Mouse (Mus musculus) forebrain, embryonic 14.5 days (tissue): ENCODE data around the gene Ptch2. TPM values are rescaled to one million over a fixed set of nuclear protein-coding genes. Genes with fewer than 3 reads are reported as not detected.

Source experiments
- ATAC-seq: fragments of 200-750 bp; cut with Nextera tagmentation; 2 replicates; pipeline ENCODE4 v1.8.0; 2017; ENCODE audit warnings: mild to moderate bottlenecking, moderate library complexity
- DNase-seq: peaks from one replicate; pipeline ENCODE4 v3.0.0-alpha.2; 2015; ENCODE audit warnings: low spot score
- H3K27ac ChIP-seq: fragments of 300-500 bp; sonication (generic); 2 replicates; pipeline ENCODE4 v1.5.1; 2014; ENCODE audit warnings: low read depth, mild to moderate bottlenecking, control low read depth, low read length, moderate library complexity
- H3K27me3 ChIP-seq: fragments of 300-500 bp; sonication (generic); replicated peaks from 2 replicates; pipeline ENCODE4 v1.6.1; 2014; ENCODE audit warnings: low read length, control low read depth, mixed read lengths; ENCODE audit not compliant: control insufficient read depth, insufficient read depth
- H3K36me3 ChIP-seq: fragments of 300-500 bp; sonication (generic); 2 replicates; pipeline ENCODE4 v1.6.1; 2014; ENCODE audit warnings: low read length, control low read depth; ENCODE audit not compliant: control insufficient read depth, insufficient read depth
- H3K4me1 ChIP-seq: fragments of 300-500 bp; sonication (generic); 2 replicates; pipeline ENCODE4 v1.6.1; 2014; ENCODE audit warnings: antibody characterized with exemption, low read length, control low read depth; ENCODE audit not compliant: control insufficient read depth, insufficient read depth
- H3K4me2 ChIP-seq: fragments of 300-500 bp; sonication (generic); 2 replicates; pipeline ENCODE4 v1.6.1; 2014; ENCODE audit warnings: mild to moderate bottlenecking, control low read depth, low read length
- H3K4me3 ChIP-seq: fragments of 300-500 bp; sonication (generic); 2 replicates; pipeline ENCODE4 v1.5.1; 2014; ENCODE audit warnings: low read depth, low read length, control low read depth
- H3K9ac ChIP-seq: fragments of 300-500 bp; sonication (generic); 2 replicates; pipeline ENCODE4 v1.6.1; 2014; ENCODE audit warnings: mild to moderate bottlenecking, low read length, control low read depth, moderate library complexity
- H3K9me3 ChIP-seq: fragments of 300-500 bp; sonication (generic); replicated peaks from 2 replicates; pipeline ENCODE4 v1.6.1; 2016; ENCODE audit warnings: low read length, control low read depth, mixed read lengths; ENCODE audit not compliant: control insufficient read depth
- WGBS: fragments of 180-500 bp; shearing (Covaris S2); extraction: QIAGEN DNeasy Blood & Tissue Kit; methylation state at CpG from one replicate; pipeline ENCODE4 v1.1.7; 2014; 5-methylcytosine and 5-hydroxymethylcytosine counted together
- polyA plus RNA-seq: library from polyadenylated mRNA; unstranded; fragments of >200 nt; fragmentation: Nextera tagmentation; extraction: Ambion mirVana; gene quantifications from 2 replicates; pipeline ENCODE4 v1.2.1, GENCODE M21; 2014

Ptch2 gene
- polyA plus RNA-seq, 1 experiment from 2014 or later = 2.4 TPM

DNA sequence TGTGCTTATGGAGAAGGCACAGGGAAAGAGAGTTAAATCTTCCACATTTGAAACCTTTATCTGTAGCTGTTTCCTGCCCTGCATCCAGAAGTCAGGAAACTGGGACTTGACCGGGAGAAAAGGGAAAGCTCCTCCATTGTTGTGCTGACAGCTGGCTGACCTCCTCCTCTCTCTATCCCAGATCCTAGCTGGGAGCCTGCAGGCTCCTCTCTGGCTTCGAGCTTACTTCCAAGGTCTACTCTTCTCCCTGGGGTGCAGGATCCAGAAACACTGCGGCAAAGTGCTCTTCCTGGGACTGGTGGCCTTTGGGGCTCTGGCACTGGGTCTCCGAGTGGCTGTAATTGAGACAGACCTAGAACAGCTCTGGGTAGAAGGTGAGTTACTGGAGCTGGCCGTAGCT, 791 bp downstream of the Ptch2 start:
- Histone ChIP-seq H3K27ac (no peak overlapping the region), H3K9me3 (no peaks in the 10 kb centered on the region), H3K4me3 (peak overlapping the region; percentile 53), H3K4me1 (peaks cover 13% of the 10 kb centered on the region), H3K4me2 (peak overlapping the region; percentile 92), H3K9ac (peak overlapping the region; percentile 75), H3K27me3 (peaks cover 7% of the 10 kb centered on the region; the same call in 1 of the 2 replicates), H3K36me3 (no peaks in the 10 kb centered on the region)
- DNase-seq (no peak), ATAC-seq (no peak)
- WGBS = 14% methylated on average over 5 of the region's 5 CpGs

DNA sequence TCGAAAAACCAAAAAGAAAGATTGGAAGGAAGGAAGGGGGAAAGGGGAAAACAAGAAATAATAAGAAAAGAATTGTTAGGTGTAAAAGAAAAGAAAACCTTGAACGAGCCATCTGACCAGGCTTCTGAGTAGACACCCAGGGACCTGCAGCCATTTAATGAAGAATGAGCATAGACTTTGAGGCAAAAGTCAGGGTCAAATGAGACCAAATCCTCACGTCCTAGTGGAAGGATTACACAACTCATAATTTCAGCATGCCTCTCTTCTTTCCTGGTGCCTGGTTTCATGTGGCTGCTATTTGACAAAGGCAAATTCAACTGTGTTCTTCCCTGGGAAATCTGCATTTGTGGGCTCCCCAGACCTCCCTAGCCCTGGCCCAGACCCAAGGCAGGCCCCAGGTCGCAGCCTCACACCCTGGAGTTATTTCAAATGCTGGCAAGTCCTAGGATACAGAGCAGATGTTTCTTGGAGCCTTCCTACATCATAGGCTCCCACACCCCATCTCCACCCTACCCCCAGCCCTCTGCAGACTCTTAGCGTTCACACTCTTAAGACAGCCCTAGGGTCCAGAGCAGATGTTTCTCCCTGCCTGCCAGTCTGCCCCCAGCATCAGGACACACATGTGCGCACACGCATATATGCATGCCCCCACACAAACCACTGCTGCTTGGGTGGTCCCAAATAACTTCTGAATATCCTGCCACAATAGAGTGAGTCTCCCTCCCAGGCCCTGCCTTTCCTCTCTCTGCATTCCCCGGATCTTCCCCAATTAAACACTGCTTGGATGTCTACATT, 2.3 kb downstream of the Ptch2 start:
- Histone ChIP-seq H3K9ac (peak overlapping the region; percentile 7; the same call in 1 of the 2 replicates), H3K4me1 (peaks cover 13% of the 10 kb centered on the region), H3K4me2 (0 out of 2 replicates have a peak overlapping the region, but pooled peaks have one; percentile 9), H3K4me3 (no peak overlapping the region), H3K36me3 (no peaks in the 10 kb centered on the region), H3K9me3 (no peaks in the 10 kb centered on the region), H3K27me3 (peaks cover 7% of the 10 kb centered on the region; the same call in 1 of the 2 replicates), H3K27ac (no peak overlapping the region)
- 67% methylated on average over 8 of the region's 8 CpGs for WGBS
- ATAC-seq = no peak
- DNase-seq = no peak

DNA sequence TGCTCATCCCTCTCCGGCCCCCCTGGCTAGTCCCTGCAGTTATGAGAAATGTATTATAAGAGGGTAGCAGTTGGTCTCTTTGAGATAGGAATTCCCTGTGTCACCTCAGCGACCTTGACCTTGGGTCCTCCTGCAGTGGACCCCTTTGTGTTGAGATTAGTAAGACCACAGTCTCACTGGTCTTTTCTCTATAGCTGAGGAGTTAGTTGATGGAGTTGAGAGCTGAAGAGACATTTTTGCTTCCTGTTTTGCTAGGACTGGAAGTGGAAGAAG, 2.8 kb downstream of the Ptch2 start:
- Histone ChIP-seq H3K9ac (no peak overlapping the region), H3K9me3 (no peaks in the 10 kb centered on the region), H3K27me3 (peaks cover 7% of the 10 kb centered on the region; the same call in 1 of the 2 replicates), H3K4me1 (peaks cover 13% of the 10 kb centered on the region), H3K36me3 (no peaks in the 10 kb centered on the region), H3K27ac (no peak overlapping the region), H3K4me2 (no peak overlapping the region), H3K4me3 (no peak overlapping the region)
- no peak for DNase-seq
- 67% methylated on average over 2 of the region's 2 CpGs for WGBS
- ATAC-seq = no peak

DNA sequence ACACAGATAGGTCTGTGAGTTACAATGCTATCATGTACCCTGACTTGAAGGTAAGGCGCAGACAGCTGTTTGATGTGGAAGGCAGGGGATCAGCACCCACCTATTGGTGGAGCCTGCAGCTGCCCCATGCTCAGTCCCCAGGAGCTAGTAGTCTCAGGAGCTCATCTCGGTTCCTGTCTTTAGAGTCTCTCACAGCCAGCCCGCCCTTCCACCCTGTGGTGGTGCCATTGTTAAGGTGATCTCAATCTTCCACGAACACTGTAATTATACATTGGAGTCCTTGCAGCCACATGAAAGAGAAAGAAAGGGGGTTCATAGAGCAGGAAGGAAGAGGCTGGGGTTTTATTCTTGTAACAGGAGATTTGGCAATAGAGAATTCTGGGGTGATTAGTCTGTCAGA, 4.2 kb downstream of the Ptch2 start:
- Histone ChIP-seq H3K9me3 (no peaks in the 10 kb centered on the region), H3K36me3 (no peaks in the 10 kb centered on the region), H3K27me3 (peaks cover 7% of the 10 kb centered on the region; the same call in 1 of the 2 replicates), H3K4me1 (peaks cover 13% of the 10 kb centered on the region), H3K4me2 (no peak overlapping the region), H3K27ac (no peak overlapping the region), H3K9ac (no peak overlapping the region), H3K4me3 (no peak overlapping the region)
- ATAC-seq (no peak), DNase-seq (no peak)
- WGBS = 52% methylated on average over 4 of the region's 4 CpGs

DNA sequence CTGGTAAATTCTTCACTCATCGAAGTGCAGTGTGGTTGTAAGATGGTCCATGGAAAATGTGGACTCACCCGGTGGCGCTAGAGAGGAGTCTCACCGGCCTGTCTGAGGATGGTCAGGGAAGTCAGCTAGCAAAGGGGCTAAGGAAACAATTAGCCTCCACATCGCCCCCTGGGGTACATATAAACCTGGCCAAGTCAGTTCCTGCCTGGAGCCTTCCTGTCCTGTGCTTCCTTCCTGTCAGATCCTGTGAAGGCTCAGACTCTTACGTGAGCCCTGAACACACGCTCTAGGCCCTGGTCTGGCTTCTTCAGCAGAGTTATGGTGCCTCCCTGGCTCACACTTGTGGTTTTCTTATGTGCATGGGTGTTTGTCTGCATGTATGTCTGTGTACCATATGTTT, 5.3 kb downstream of the Ptch2 start:
- ATAC-seq (no peak), DNase-seq (no peak)
- Histone ChIP-seq H3K9ac (no peak overlapping the region), H3K36me3 (no peaks in the 10 kb centered on the region), H3K9me3 (no peaks in the 10 kb centered on the region), H3K27me3 (peaks cover 7% of the 10 kb centered on the region; the same call in 1 of the 2 replicates), H3K4me1 (peaks cover 8% of the 10 kb centered on the region), H3K27ac (no peak overlapping the region), H3K4me3 (no peak overlapping the region), H3K4me2 (no peak overlapping the region)
- WGBS = 51% methylated on average over 7 of the region's 7 CpGs

DNA sequence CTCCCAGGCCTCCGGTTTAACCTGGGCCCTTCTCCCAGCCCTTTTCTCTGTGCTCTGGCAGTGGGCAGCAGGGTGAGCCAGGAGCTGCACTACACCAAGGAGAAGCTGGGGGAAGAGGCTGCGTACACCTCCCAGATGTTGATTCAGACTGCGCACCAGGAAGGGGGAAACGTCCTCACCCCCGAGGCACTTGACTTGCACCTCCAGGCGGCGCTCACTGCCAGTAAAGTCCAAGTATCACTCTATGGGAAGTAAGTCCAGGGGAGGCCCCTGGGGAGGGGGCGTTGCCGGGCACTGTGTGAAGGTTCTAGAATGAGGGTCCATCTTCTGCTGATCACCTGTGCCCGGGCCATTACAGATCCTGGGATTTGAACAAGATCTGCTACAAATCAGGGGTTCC, 8.8 kb downstream of the Ptch2 start:
- no peaks in the 10 kb centered on the region for H3K9me3 ChIP-seq
- no peaks in the 10 kb centered on the region for H3K27me3 ChIP-seq
- no peak overlapping the region for H3K4me2 ChIP-seq
- H3K27ac ChIP-seq = no peak overlapping the region
- no peak overlapping the region for H3K9ac ChIP-seq
- peaks cover 9% of the 10 kb centered on the region; the same call in 1 of the 2 replicates for H3K36me3 ChIP-seq
- no peaks in the 10 kb centered on the region for H3K4me1 ChIP-seq
- H3K4me3 ChIP-seq = no peak overlapping the region
- WGBS = 82% methylated on average over 10 of the region's 10 CpGs
- no peak for DNase-seq
- ATAC-seq = no peak

DNA sequence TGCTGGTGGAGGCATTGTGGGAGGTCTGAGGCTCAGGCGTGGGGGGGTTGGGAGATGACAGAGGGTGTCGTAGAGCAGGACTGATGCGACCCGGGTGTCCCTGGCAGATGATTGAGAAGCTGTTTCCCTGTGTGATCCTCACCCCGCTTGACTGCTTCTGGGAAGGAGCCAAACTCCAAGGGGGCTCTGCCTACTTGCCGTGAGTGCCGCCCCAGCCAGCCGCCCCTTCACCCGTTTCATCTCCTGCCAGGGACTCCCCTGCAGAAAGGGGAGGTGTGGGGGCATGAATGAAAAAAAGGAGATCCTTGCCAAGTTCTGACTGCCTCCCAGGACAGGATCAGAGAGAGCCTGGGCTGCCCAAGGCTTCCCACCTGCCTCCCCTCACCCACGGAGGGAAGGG, 9.3 kb downstream of the Ptch2 start:
- no peaks in the 10 kb centered on the region for H3K9me3 ChIP-seq
- no peaks in the 10 kb centered on the region for H3K27me3 ChIP-seq
- DNase-seq (peak; percentile 19), ATAC-seq (no peak)
- peaks cover 11% of the 10 kb centered on the region; the same call in 1 of the 2 replicates for H3K36me3 ChIP-seq
- no peak overlapping the region for H3K4me3 ChIP-seq
- no peak overlapping the region for H3K9ac ChIP-seq
- no peak overlapping the region for H3K27ac ChIP-seq
- 39% methylated on average over 10 of the region's 10 CpGs for WGBS
- no peaks in the 10 kb centered on the region for H3K4me1 ChIP-seq
- H3K4me2 ChIP-seq = no peak overlapping the region

DNA sequence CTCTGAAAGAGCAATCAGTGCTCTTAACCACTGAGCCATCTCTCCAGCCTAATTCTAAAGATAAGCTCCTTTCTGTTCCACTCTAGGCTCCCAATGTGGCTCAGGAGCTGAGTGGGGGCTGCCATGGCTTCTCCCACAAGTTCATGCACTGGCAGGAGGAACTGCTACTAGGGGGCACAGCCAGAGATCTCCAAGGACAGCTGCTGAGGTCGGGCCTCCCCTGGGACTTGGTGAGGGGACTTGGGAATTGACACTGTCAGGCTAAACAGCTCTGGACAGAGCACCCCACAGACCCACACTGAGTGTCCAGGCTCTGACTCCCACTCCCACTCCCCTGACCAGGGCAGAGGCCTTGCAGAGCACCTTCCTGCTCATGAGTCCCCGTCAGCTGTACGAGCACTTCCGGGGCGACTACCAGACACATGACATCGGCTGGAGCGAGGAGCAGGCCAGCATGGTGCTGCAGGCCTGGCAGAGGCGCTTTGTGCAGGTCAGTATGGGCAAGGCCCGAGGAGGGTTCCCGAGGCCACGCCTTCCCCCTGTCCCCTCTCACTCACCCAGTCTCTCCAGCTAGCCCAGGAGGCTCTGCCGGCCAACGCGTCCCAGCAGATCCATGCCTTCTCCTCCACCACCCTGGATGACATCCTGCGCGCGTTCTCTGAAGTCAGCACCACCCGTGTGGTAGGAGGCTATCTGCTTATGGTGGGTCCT, 12.1 kb downstream of the Ptch2 start:
- WGBS = 92% methylated on average over 18 of the region's 18 CpGs
- peaks cover 11% of the 10 kb centered on the region; the same call in 1 of the 2 replicates for H3K36me3 ChIP-seq
- DNase-seq = no peak

DNA sequence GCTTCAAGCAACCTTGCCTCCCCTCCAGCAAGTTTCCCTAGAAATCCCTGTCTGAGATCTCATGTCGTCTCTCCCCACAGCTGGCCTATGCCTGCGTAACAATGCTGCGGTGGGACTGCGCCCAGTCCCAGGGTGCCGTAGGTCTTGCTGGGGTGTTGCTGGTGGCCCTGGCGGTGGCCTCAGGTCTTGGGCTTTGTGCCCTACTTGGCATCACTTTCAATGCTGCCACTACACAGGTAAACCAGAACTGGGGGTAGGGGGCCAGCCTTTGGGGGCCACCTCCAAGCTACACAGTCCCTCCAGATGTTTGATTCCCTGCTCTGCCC, 12.6 kb downstream of the Ptch2 start:
- 90% methylated on average over 6 of the region's 6 CpGs for WGBS
- Histone ChIP-seq H3K4me3 (no peak overlapping the region), H3K36me3 (peaks cover 11% of the 10 kb centered on the region; the same call in 1 of the 2 replicates), H3K27ac (no peak overlapping the region), H3K27me3 (no peaks in the 10 kb centered on the region), H3K4me1 (no peaks in the 10 kb centered on the region), H3K9me3 (no peaks in the 10 kb centered on the region), H3K9ac (no peak overlapping the region), H3K4me2 (no peak overlapping the region)
- DNase-seq = no peak
- no peak for ATAC-seq

More for the DNA sequence above, 12.1 kb downstream of the Ptch2 start:
- Histone ChIP-seq H3K9ac (no peak overlapping the region), H3K9me3 (no peaks in the 10 kb centered on the region), H3K27ac (no peak overlapping the region), H3K27me3 (no peaks in the 10 kb centered on the region), H3K4me2 (no peak overlapping the region), H3K4me1 (no peaks in the 10 kb centered on the region), H3K4me3 (no peak overlapping the region)
- no peak for ATAC-seq
